Mouse (Mus musculus) thymus, postnatal 25 days (tissue): ENCODE data around the gene P2ry12.
A peak's percentile ranks its signal among the peaks of the same experiment; 100 is the strongest.

ENCODE experiments used
- DNase-seq: peaks from one replicate; pipeline ENCODE4 v3.0.0; 2022

Gene P2ry12

GRCm38 (mm10) chr3:59176871-59177270 lies 85.8 kb downstream of the P2ry12 start:
- no peak for DNase-seq

GRCm38 (mm10) chr3:59175234-59175633 lies 87.4 kb downstream of the P2ry12 start:
- DNase-seq: peak; percentile 76

- peak; percentile 40 for DNase-seq
These were observed 88.1 kb downstream of the P2ry12 start for GRCm38 (mm10) chr3:59174426-59175154.

- no peak for DNase-seq
These were observed 92.6 kb downstream of the P2ry12 start for GRCm38 (mm10) chr3:59169921-59170627.

DNA sequence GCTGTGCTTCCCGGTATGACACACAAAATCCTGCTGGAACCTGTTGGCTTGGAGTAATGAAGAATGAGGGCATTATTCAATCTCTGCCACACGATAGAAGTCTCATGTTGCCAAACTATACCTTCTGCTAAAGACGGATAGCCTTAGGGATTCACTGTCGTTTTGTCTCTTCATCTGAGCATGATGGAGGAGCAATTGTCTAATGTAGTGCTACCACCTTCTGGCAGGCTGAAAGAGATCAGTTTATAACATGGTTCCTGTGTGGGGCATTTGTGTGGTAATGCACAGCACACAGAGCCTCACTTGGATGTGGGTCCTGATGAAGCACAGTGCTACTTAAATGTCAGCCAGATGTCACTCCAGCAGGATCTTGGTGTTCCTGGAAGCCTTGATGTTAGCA lies 93.5 kb downstream of the P2ry12 start:
- no peak for DNase-seq

GRCm38 (mm10) chr3:59168476-59168875 lies 94.2 kb downstream of the P2ry12 start:
- DNase-seq: no peak

DNA sequence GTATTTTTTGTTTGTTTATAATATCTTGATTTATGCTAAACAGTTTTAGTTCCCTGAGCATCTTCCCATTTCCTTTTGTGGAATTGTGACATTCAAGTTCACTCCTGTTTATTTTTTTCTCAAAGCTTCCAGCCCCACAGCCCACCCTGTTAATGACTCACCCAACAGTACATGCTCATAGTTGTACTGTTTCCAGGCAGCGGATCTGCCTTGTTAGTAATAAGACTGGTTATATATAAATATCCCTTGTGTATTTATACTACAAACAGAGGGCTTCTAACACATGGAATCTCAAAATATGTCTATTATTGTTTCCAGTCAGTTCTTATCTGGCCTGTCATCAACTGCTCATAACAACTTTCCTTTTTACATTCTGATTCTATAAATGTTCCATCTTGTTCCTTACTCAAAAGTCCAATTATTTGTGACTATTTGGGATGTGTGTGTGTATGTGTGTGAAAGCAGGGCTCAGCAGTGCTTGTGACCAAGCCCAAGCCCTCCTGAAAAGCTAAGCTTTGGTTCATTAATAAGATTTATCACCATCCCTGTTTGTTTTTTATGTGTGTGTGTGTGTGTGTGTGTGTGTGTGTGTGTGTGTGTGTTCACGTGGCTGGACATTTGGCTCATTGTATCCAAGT lies 95.1 kb downstream of the P2ry12 start:
- DNase-seq: no peak
